ENCODE assay signal across 9 mouse cellular contexts in the genomic region with DNA sequence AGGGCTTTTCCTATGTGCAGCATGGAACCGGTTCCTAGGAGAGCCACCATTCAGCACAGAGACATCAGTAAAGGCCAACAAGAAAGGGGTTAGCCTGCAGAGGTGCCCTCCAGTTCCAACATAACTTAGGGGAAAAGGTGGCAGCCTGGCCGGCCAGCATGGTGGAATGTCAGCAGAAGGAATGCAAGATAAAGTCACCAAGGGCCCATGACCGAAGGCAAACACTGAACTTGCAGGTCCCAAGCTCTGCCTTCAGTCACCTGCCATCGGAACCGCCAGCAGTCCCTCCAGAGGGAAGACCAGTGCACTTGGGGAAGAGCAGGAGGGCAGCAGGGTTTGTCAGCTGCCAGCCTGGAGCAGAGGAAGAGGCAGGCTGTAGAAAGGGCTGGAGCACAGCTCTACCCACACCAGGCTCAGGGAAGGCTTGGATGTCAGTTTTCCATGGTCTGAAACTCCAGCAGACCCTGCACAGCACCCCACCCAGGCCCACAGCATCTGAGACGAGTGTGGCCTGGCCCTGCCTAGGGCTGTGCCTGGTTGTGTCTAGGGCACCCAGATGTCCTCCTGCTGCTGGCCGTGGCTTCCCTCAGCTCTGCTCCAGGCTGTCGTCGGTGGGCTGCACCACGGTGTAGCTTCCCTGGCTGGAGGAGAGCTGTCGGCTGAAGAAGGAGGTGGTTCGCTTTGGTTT. TPM values are rescaled to one million over a fixed set of nuclear protein-coding genes. Genes with fewer than 3 reads are reported as not detected.
DNase-seq lines count a peak whose midpoint lies in the region; ATAC-seq and TF ChIP-seq lines count a peak whose summit lies in the region.
"Had no signal": no experiment of that assay in that cellular context is flagged by ENCODE, and none has a peak within 500 bp of the region (broad histone marks: within the 10 kb centered on the region; RNA-seq: fewer than 3 reads in every experiment).

No protein-coding gene starts in this region.

- peak overlapping the region; percentile 61 for H3K9ac ChIP-seq in heart, embryonic 12.5 days
- H3K9ac ChIP-seq in intestine, embryonic 14.5 days (ENCODE audit: low read length): no peak overlapping the region

- 53% methylated on average over 12 of the region's 12 CpGs for WGBS in heart, embryonic 12.5 days
- 91% methylated on average over 12 of the region's 12 CpGs for WGBS in spleen, adult 2 months
- WGBS in intestine, embryonic 14.5 days: 83% methylated on average over 12 of the region's 12 CpGs

- H3K27me3 ChIP-seq in heart, embryonic 12.5 days (replicated peaks): no peaks in the 10 kb centered on the region
- H3K27me3 ChIP-seq in spleen, adult 2 months (ENCODE audit: control insufficient read depth, insufficient read depth, low read length): no peaks in the 10 kb centered on the region
- H3K27me3 ChIP-seq in intestine, embryonic 14.5 days (replicated peaks; ENCODE audit: control insufficient read depth, insufficient read depth, low read length): no peaks in the 10 kb centered on the region

- no peak for DNase-seq in heart, postnatal 25 days (ENCODE audit: low spot score)
- DNase-seq in spleen, adult 2 months (ENCODE audit: low read depth in 1 of 2, low spot score in 2 of 2): no peak
- DNase-seq in spleen, postnatal 4 days (ENCODE audit: low spot score in 2 of 2): no peak
- DNase-seq in intestine, embryonic 14.5 days (ENCODE audit: low spot score): no peak
- no peak for DNase-seq in layer of hippocampus, postnatal 10 days (ENCODE audit: low spot score in 2 of 2)
- no peak for DNase-seq in gastrocnemius, postnatal 25 days
- DNase-seq: right cerebral cortex, postnatal 14 days had no signal

- H3K36me3 ChIP-seq in heart, embryonic 12.5 days: peaks cover 58% of the 10 kb centered on the region
- H3K36me3 ChIP-seq in spleen, adult 2 months (ENCODE audit: control insufficient read depth, insufficient read depth, low read length): peaks cover 29% of the 10 kb centered on the region
- H3K36me3 ChIP-seq in intestine, embryonic 14.5 days (ENCODE audit: control insufficient read depth, insufficient read depth, low read length): peaks cover 26% of the 10 kb centered on the region

- no peak for ATAC-seq in heart, embryonic 12.5 days (ENCODE audit: insufficient number of reproducible peaks, low FRiP score)
- ATAC-seq in intestine, embryonic 14.5 days (replicated peaks; ENCODE audit: low FRiP score, low TSS enrichment, low read depth): no peak
- ATAC-seq in frontal cortex, adult (ENCODE audit: low TSS enrichment): no peak

- peaks cover 60% of the 10 kb centered on the region for H3K4me1 ChIP-seq in heart, embryonic 12.5 days (replicated peaks)
- H3K4me1 ChIP-seq in spleen, adult 2 months (ENCODE audit: control insufficient read depth, insufficient read depth, insufficient read length): peaks cover 21% of the 10 kb centered on the region; the same call in 1 of the 2 replicates
- peaks cover 29% of the 10 kb centered on the region for H3K4me1 ChIP-seq in intestine, embryonic 14.5 days (replicated peaks; ENCODE audit: control insufficient read depth, insufficient read depth, low read length)

- peak overlapping the region; percentile 82 for H3K27ac ChIP-seq in heart, embryonic 12.5 days (ENCODE audit: poor library complexity, severe bottlenecking)
- peak overlapping the region; percentile 66; the same call in 1 of the 2 replicates for H3K27ac ChIP-seq in spleen, adult 2 months (ENCODE audit: insufficient read depth, low read length)
- H3K27ac ChIP-seq in intestine, embryonic 14.5 days (ENCODE audit: low read depth): peak overlapping the region; percentile 44; the same call in 1 of the 2 replicates

- intact Hi-C loops in heart, postnatal 25 days (cut with DNase I): no loop called here

- peak overlapping the region; percentile 42; the same call in 1 of the 2 replicates for H3K4me2 ChIP-seq in heart, embryonic 12.5 days
- H3K4me2 ChIP-seq in intestine, embryonic 14.5 days (ENCODE audit: low read length): 0 out of 2 replicates have a peak overlapping the region, but pooled peaks have one; percentile 15

- no peaks in the 10 kb centered on the region for H3K9me3 ChIP-seq in heart, embryonic 12.5 days (replicated peaks)
- H3K9me3 ChIP-seq in intestine, embryonic 14.5 days (ENCODE audit: control insufficient read depth, low read length): no peaks in the 10 kb centered on the region

- H3K4me3 ChIP-seq in heart, embryonic 12.5 days: no peak overlapping the region
- H3K4me3 ChIP-seq in spleen, adult 2 months (ENCODE audit: extremely low read depth, insufficient read depth, insufficient read length): no peak overlapping the region
- H3K4me3 ChIP-seq in intestine, embryonic 14.5 days (ENCODE audit: low read depth, low read length): no peak overlapping the region

- no peak for TF ChIP-seq CTCF in spleen, adult 2 months (IDR thresholded peaks at IDR 0.05; ENCODE audit: extremely low read depth, insufficient read depth, insufficient read length, insufficient replicate concordance)

- no peak for TF ChIP-seq POLR2A in spleen, adult 2 months (IDR thresholded peaks at IDR 0.05; ENCODE audit: low read depth, low read length)

RNA-seq across cellular contexts. Expression of a gene that starts 22.9 kb away (rescaled TPM):
- 33.7 and 34.2 TPM in 2 replicates for polyA plus RNA-seq in heart, embryonic 12.5 days (2016; fragmentation: Nextera tagmentation; extraction: Ambion mirVana)
- total RNA-seq in heart, postnatal 25 days (2021): 10 to 100 TPM in 1 of 2 experiments, 1 to 10 TPM in 1; 8.9 to 11.1 TPM
- 42.3 and 43.9 TPM in 2 replicates for polyA plus RNA-seq in spleen, adult 2 months (2012; rRNA removed)
- 18.2 and 18.9 TPM in 2 replicates for polyA plus RNA-seq in intestine, embryonic 14.5 days (2014; fragmentation: Nextera tagmentation; extraction: Ambion mirVana)
- total RNA-seq in layer of hippocampus, postnatal 10 days (2021): 10 to 100 TPM; 10.7 to 14.8 TPM
- total RNA-seq in gastrocnemius, postnatal 25 days (2021): 1 to 10 TPM; 3.7 to 6.4 TPM

RNA-seq across cellular contexts. Expression of a gene that starts 25.4 kb away (rescaled TPM):
- polyA plus RNA-seq in heart, embryonic 12.5 days (2016; fragmentation: Nextera tagmentation; extraction: Ambion mirVana): 3.5 and 3.9 TPM in 2 replicates
- 1 to 10 TPM; 3.5 to 4.1 TPM for total RNA-seq in heart, postnatal 25 days (2021)
- 36.6 and 37.6 TPM in 2 replicates for polyA plus RNA-seq in spleen, adult 2 months (2012; rRNA removed)
- polyA plus RNA-seq in intestine, embryonic 14.5 days (2014; fragmentation: Nextera tagmentation; extraction: Ambion mirVana): 2.1 and 2.5 TPM in 2 replicates
- total RNA-seq in layer of hippocampus, postnatal 10 days (2021): 1 to 10 TPM; 2.1 to 3.6 TPM
- total RNA-seq in gastrocnemius, postnatal 25 days (2021): 1 to 10 TPM in 1 of 2 experiments, under 1 TPM in 1; 0.59 to 1.3 TPM

RNA-seq across cellular contexts. Expression of a gene that starts 41.8 kb away (rescaled TPM):
- 1.5 and 1.9 TPM in 2 replicates for polyA plus RNA-seq in heart, embryonic 12.5 days (2016; fragmentation: Nextera tagmentation; extraction: Ambion mirVana)
- total RNA-seq in heart, postnatal 25 days (2021): under 1 TPM; 0.22 to 0.68 TPM
- polyA plus RNA-seq in spleen, adult 2 months (2012; rRNA removed): 1.3 TPM in 2 replicates
- polyA plus RNA-seq in intestine, embryonic 14.5 days (2014; fragmentation: Nextera tagmentation; extraction: Ambion mirVana): 2.0 and 2.1 TPM in 2 replicates
- 1 to 10 TPM; 4.4 to 5.5 TPM for total RNA-seq in layer of hippocampus, postnatal 10 days (2021)
- total RNA-seq in gastrocnemius, postnatal 25 days (2021): under 1 TPM; 0.15 to 0.35 TPM
